13 mouse cellular contexts compared by ENCODE assay signal in genomic region chr5:139813963-139814381, GRCm38 (mm10). TPM values are rescaled to one million over a fixed set of nuclear protein-coding genes. Genes with fewer than 3 reads are reported as not detected.
DNase-seq lines count a peak whose midpoint lies in the region; ATAC-seq and TF ChIP-seq lines count a peak whose summit lies in the region.
"Had no signal": no experiment of that assay in that cellular context is flagged by ENCODE, and none has a peak within 500 bp of the region (broad histone marks: within the 10 kb centered on the region; RNA-seq: fewer than 3 reads in every experiment).

No protein-coding gene starts in this region.

- no peaks in the 10 kb centered on the region for H3K4me1 ChIP-seq in embryonic facial prominence, embryonic 14.5 days (ENCODE audit: control insufficient read depth, insufficient read depth, low read length)
- H3K4me1 ChIP-seq in hindbrain, postnatal 0 days (ENCODE audit: insufficient read depth, low read length): no peaks in the 10 kb centered on the region

- H3K9ac ChIP-seq in embryonic facial prominence, embryonic 14.5 days (ENCODE audit: low read depth, low read length): 0 out of 2 replicates have a peak overlapping the region, but pooled peaks have one; percentile 19
- H3K9ac ChIP-seq in hindbrain, postnatal 0 days (replicated peaks; ENCODE audit: low read length): no peak overlapping the region

- peak overlapping the region; percentile 51 for H3K4me3 ChIP-seq in gastrocnemius, adult 2 months
- peak overlapping the region; percentile 18 for H3K4me3 ChIP-seq in embryonic facial prominence, embryonic 14.5 days (ENCODE audit: low read depth, low read length)
- H3K4me3 ChIP-seq in hindbrain, postnatal 0 days (ENCODE audit: low read length): no peak overlapping the region

- peak; percentile 77 for ATAC-seq in embryonic facial prominence, embryonic 14.5 days (ENCODE audit: low read depth)
- ATAC-seq in hindbrain, postnatal 0 days: no peak
- ATAC-seq: inflammation-experienced regulatory T-cells, adult 6 months; midbrain, embryonic 16.5 days had no signal

- no peaks in the 10 kb centered on the region for H3K9me3 ChIP-seq in embryonic facial prominence, embryonic 14.5 days (ENCODE audit: control insufficient read depth, low read length)
- H3K9me3 ChIP-seq in hindbrain, postnatal 0 days (ENCODE audit: low read length): no peaks in the 10 kb centered on the region

- no peaks in the 10 kb centered on the region for H3K36me3 ChIP-seq in embryonic facial prominence, embryonic 14.5 days (ENCODE audit: control insufficient read depth, insufficient read depth, low read length)
- no peaks in the 10 kb centered on the region for H3K36me3 ChIP-seq in hindbrain, postnatal 0 days (ENCODE audit: insufficient read depth, low read length)

- no peak for TF ChIP-seq CTCF in gastrocnemius, adult 2 months (IDR thresholded peaks at IDR 0.05)
- no peak for TF ChIP-seq CTCF in hindbrain, postnatal 0 days (IDR thresholded peaks at IDR 0.05; ENCODE audit: low read depth)

- 3% methylated on average over 9 of the region's 13 CpGs for WGBS in embryonic facial prominence, embryonic 14.5 days
- WGBS in hindbrain, postnatal 0 days: 16% methylated on average over 13 of the region's 13 CpGs

- intact Hi-C loops in gastrocnemius, adult 2 months (cut with DNase I): loop anchor here (10.0 kb wide), 1 partner anchor 99 kb away; no protein-coding TSS in a partner anchor

- H3K27me3 ChIP-seq in embryonic facial prominence, embryonic 14.5 days (replicated peaks; ENCODE audit: control insufficient read depth, insufficient read depth, low read length): peaks cover 24% of the 10 kb centered on the region
- H3K27me3 ChIP-seq in hindbrain, postnatal 0 days (ENCODE audit: insufficient read depth, low read length): no peaks in the 10 kb centered on the region; the same call in 1 of the 2 replicates

- peak overlapping the region; percentile 32 for H3K4me2 ChIP-seq in embryonic facial prominence, embryonic 14.5 days (ENCODE audit: low read depth, low read length)
- H3K4me2 ChIP-seq in hindbrain, postnatal 0 days (ENCODE audit: low read depth, low read length): no peak overlapping the region

- peak overlapping the region; percentile 35; the same call in 1 of the 2 replicates for H3K27ac ChIP-seq in gastrocnemius, adult 2 months
- H3K27ac ChIP-seq in embryonic facial prominence, embryonic 14.5 days (replicated peaks; ENCODE audit: low read depth, low read length): no peak overlapping the region
- H3K27ac ChIP-seq in hindbrain, postnatal 0 days: no peak overlapping the region

- DNase-seq in gastrocnemius, adult 2 months: peak; percentile 44
- no peak for DNase-seq in gastrocnemius, adult 18-20 months (ENCODE audit: low spot score)
- peak; percentile 71 for DNase-seq in embryonic facial prominence, embryonic 14.5 days (ENCODE audit: low spot score)
- peak; percentile 68 to 82 for DNase-seq in kidney, postnatal 4 days
- peak; percentile 79 for DNase-seq in lung, postnatal 10 days
- no peak for DNase-seq in cerebellum, adult 9-11 months
- DNase-seq in hindbrain, postnatal 0 days (ENCODE audit: low spot score): no peak
- DNase-seq in layer of hippocampus, adult 18-20 months (ENCODE audit: low spot score in 2 of 2): no peak
- DNase-seq: cerebellum, adult 9-10 months; gastrocnemius, postnatal 14 days; right cerebral cortex, postnatal 14 days had no signal

RNA-seq across cellular contexts. Expression of gene Tmem184a, which starts 5.7 kb away (rescaled TPM):
- under 1 TPM; 0.87 to 0.95 TPM for total RNA-seq in gastrocnemius, adult 2 months (2021)
- total RNA-seq in gastrocnemius, adult 18-20 months (2021): under 1 TPM; 0.78 to 0.84 TPM
- 4.3 and 5.5 TPM in 2 replicates for polyA plus RNA-seq in embryonic facial prominence, embryonic 14.5 days (2014; fragmentation: Nextera tagmentation; extraction: Ambion mirVana)
- total RNA-seq in hindbrain, postnatal 0 days (2014; rRNA removed): 0.04 and 0.31 TPM in 2 replicates
- polyA plus RNA-seq in hindbrain, postnatal 0 days (2015; fragmentation: Nextera tagmentation; extraction: Ambion mirVana): 0.06 and 0.08 TPM in 2 replicates
- total RNA-seq in layer of hippocampus, adult 18-20 months (2021): under 1 TPM in 1 of 2 experiments, not detected in 1; 0.30 TPM

RNA-seq across cellular contexts. Expression of gene Gm26938, which starts 12.2 kb away (rescaled TPM):
- total RNA-seq in gastrocnemius, adult 2 months (2021): not detected
- not detected for total RNA-seq in gastrocnemius, adult 18-20 months (2021)
- not detected in 2 replicates for polyA plus RNA-seq in embryonic facial prominence, embryonic 14.5 days (2014; fragmentation: Nextera tagmentation; extraction: Ambion mirVana)
- total RNA-seq in hindbrain, postnatal 0 days (2014; rRNA removed): not detected in 2 replicates
- not detected in 2 replicates for polyA plus RNA-seq in hindbrain, postnatal 0 days (2015; fragmentation: Nextera tagmentation; extraction: Ambion mirVana)
- total RNA-seq in layer of hippocampus, adult 18-20 months (2021): not detected
- total RNA-seq: gastrocnemius, postnatal 14 days had no signal
- polyA plus RNA-seq: inflammation-experienced regulatory T-cells, adult 6 months; midbrain, embryonic 16.5 days had no signal

RNA-seq across cellular contexts. Expression of gene Psmg3, which starts 12.7 kb away (rescaled TPM):
- total RNA-seq in gastrocnemius, adult 2 months (2021): 10 to 100 TPM in 1 of 2 experiments, 1 to 10 TPM in 1; 7.7 to 10.6 TPM
- total RNA-seq in gastrocnemius, adult 18-20 months (2021): 10 to 100 TPM in 1 of 2 experiments, 1 to 10 TPM in 1; 7.8 to 10.6 TPM
- polyA plus RNA-seq in embryonic facial prominence, embryonic 14.5 days (2014; fragmentation: Nextera tagmentation; extraction: Ambion mirVana): 61.2 and 61.8 TPM in 2 replicates
- total RNA-seq in hindbrain, postnatal 0 days (2014; rRNA removed): 23.6 and 26.1 TPM in 2 replicates
- 59.0 and 60.6 TPM in 2 replicates for polyA plus RNA-seq in hindbrain, postnatal 0 days (2015; fragmentation: Nextera tagmentation; extraction: Ambion mirVana)
- 10 to 100 TPM; 20.7 to 21.8 TPM for total RNA-seq in layer of hippocampus, adult 18-20 months (2021)

RNA-seq across cellular contexts. Expression of gene Mafk, which starts 22.7 kb away (rescaled TPM):
- 10 to 100 TPM; 14.9 to 23.8 TPM for total RNA-seq in gastrocnemius, adult 2 months (2021)
- total RNA-seq in gastrocnemius, adult 18-20 months (2021): 10 to 100 TPM; 19.5 to 33.9 TPM
- 7.1 and 8.1 TPM in 2 replicates for polyA plus RNA-seq in embryonic facial prominence, embryonic 14.5 days (2014; fragmentation: Nextera tagmentation; extraction: Ambion mirVana)
- total RNA-seq in hindbrain, postnatal 0 days (2014; rRNA removed): 12.9 and 13.1 TPM in 2 replicates
- polyA plus RNA-seq in hindbrain, postnatal 0 days (2015; fragmentation: Nextera tagmentation; extraction: Ambion mirVana): 6.5 and 7.0 TPM in 2 replicates
- total RNA-seq in layer of hippocampus, adult 18-20 months (2021): 10 to 100 TPM; 10.3 to 13.0 TPM

RNA-seq across cellular contexts. Expression of gene Ints1, which starts 38.5 kb away (rescaled TPM):
- 10 to 100 TPM; 32.8 to 40.4 TPM for total RNA-seq in gastrocnemius, adult 2 months (2021)
- total RNA-seq in gastrocnemius, adult 18-20 months (2021): 10 to 100 TPM; 31.5 to 37.6 TPM
- 28.0 and 31.9 TPM in 2 replicates for polyA plus RNA-seq in embryonic facial prominence, embryonic 14.5 days (2014; fragmentation: Nextera tagmentation; extraction: Ambion mirVana)
- total RNA-seq in hindbrain, postnatal 0 days (2014; rRNA removed): 126 and 158 TPM in 2 replicates
- polyA plus RNA-seq in hindbrain, postnatal 0 days (2015; fragmentation: Nextera tagmentation; extraction: Ambion mirVana): 23.2 and 24.3 TPM in 2 replicates
- total RNA-seq in layer of hippocampus, adult 18-20 months (2021): 10 to 100 TPM; 79.0 to 89.5 TPM

Comparison
In these comparisons a context has a peak if more than half of its experiments do, and no peak if none do; other contexts are left out.
1. DNase-seq: peak in gastrocnemius, adult 2 months (single experiment), embryonic facial prominence, embryonic 14.5 days (single experiment), kidney, postnatal 4 days (2 of 2) and lung, postnatal 10 days (single experiment); none in gastrocnemius, adult 18-20 months (single experiment), cerebellum, adult 9-11 months (single experiment), hindbrain, postnatal 0 days (single experiment) and layer of hippocampus, adult 18-20 months (0 of 2).